Mouse (Mus musculus) stomach, postnatal 0 days (tissue): ENCODE results near the gene Acot7.

Experiments
- CTCF ChIP-seq: IDR thresholded peaks from 2 replicates; pipeline ENCODE4 v1.5.1; 2016; ENCODE audit warnings: antibody characterized with exemption, low read depth, mild to moderate bottlenecking, moderate library complexity
- EP300 ChIP-seq: optimal IDR thresholded peaks from 2 replicates; pipeline ENCODE3; 2016; ENCODE audit warnings: antibody characterized with exemption

GRCm38 (mm10) chr4:152199617-152200016 is 21.7 kb downstream of the Acot7 start:
- TF ChIP-seq CTCF (no peak), EP300 (no peak)
